Mouse (Mus musculus) liver, adult 2 months (tissue): ENCODE data around the gene Lrmp.

ENCODE experiments used
- CTCF ChIP-seq: fragments of 200-500 bp; IDR thresholded peaks from 2 replicates; pipeline ENCODE4 v1.5.1; 2011; ENCODE audit warnings: low read depth, low read length, control low read depth
- POLR2A ChIP-seq: fragments of 200-500 bp; IDR thresholded peaks from 2 replicates; pipeline ENCODE4 v1.6.1; 2011; ENCODE audit warnings: low read length, control low read depth; ENCODE audit not compliant: insufficient read depth; ENCODE audit errors: extremely low read depth

- TF ChIP-seq CTCF (no peak), POLR2A (no peak)
Observed at GRCm38 (mm10) chr6:145124621-145125020, 9.2 kb downstream of the Lrmp start.
